Mouse (Mus musculus) thymus, adult 2 months (tissue): ENCODE measurements around the gene Rogdi.
A peak's percentile ranks its signal among the peaks of the same experiment; 100 is the strongest.

Experiments
- CTCF ChIP-seq: fragments of 200-500 bp; IDR thresholded peaks from 2 replicates; pipeline ENCODE4 v1.5.1; 2012; ENCODE audit warnings: mild to moderate bottlenecking, control low read depth, low read length, moderate library complexity, borderline replicate concordance; ENCODE audit not compliant: control insufficient read depth, poor library complexity, insufficient read depth; ENCODE audit errors: extremely low read depth
- POLR2A ChIP-seq: fragments of 200-500 bp; IDR thresholded peaks from 2 replicates; pipeline ENCODE4 v1.6.1; 2012; ENCODE audit warnings: mild to moderate bottlenecking, low read length, control low read depth, moderate library complexity; ENCODE audit not compliant: control insufficient read depth, poor library complexity, insufficient read depth; ENCODE audit errors: extremely low read depth

DNA sequence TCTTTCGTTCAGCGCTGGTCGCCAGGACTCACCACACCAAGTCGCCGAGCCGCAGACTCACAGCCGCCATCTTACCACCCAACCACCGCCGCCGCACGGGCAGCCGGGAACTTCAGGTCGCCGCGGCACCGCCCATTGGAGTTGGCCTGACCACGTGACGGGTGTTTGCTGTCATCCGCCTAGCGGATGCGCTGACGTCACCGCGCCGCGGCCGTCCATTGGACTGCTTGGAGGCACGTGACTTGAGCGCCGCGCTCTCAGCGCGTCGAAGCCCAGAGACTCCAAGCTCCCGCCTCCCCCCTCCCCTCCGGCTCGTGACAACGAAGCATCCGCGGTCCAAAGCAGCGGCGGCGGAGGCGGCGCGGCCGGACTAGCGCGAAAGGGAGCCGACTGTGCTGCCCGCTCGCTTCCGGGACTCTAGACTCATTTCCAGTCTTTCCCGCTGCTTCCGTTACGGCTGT is 36.5 kb upstream of the Rogdi start, which contains the start of the genes Glyr1 and Ubn1:
- TF ChIP-seq CTCF (0 out of 2 replicates have a peak, but pooled peaks have one; percentile 65), POLR2A (peak; percentile 91)
